Mouse (Mus musculus) T-helper 17 cell (primary cell): ENCODE measurements at regions not wholly inside any gene's neighbourhood (a gene's known extent, or its start where the extent isn't known, plus 50 kb on each side); places are given as distances from the start of the nearest gene placed in this dataset.

Experiments used
- in situ Hi-C, 2 experiments: fragments of 300-600 bp; cut with MboI, MseI; formaldehyde crosslinking; loops; 1 replicate in 1 of 2; 2 replicates in 1 of 2; pipeline ENCODE4 v1.15.1; 2025; ENCODE audit warnings: high pct_unique_total_duplicates in 2 of 2

DNA sequence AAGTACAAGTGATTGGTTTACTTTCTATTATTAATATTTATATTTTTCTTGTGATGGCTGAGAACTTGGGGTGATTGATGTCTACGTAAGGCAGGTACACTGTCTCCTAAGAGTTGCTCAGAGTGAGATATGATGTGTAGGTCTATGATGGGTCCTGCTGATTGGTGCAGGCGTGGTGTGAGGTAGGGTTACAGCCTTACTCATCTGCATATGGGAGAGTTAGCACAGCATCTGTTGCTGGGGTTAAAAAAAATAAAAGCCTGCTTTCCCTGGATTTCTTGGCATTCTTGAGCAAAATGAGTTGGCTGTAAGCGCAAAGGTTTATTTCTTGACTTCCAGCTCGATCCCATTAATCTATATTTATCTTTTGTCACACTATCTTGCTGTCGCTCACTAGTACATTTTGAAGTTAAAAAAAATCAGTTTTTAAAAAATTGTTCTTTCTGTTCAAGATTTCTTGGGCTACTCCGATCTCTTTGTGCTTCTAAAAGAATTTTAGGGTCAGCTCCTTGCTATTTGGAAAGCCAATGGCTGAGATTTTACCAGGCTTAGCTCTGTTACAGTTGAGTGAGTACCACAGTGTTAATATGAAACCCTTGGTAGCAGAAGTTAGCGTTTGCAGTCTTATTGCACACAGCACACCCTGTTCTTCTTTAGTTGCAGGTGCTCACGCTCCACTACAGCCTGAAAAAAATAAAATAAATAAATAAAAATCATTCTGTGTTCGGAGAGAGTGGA, 482.0 kb downstream of the Plekhb2 start:
- in situ Hi-C loops: no loop called here

DNA sequence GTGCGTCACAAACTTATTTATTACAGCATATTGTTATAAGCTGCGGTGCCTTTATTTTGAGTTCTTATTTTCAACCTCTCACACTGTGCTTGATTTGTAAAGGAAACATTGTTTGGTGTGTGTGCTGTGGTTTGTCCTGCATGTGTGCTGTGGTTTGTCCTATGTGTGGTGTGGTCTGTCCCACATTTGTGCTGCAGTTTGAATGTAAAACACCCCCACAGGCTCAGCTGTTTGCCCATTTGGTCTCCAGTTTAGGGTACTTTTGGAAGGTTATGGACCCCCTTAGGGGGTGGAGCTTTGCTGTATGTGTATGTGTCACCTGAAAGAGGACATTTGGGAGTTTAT, 482.5 kb downstream of the Plekhb2 start:
- in situ Hi-C loops: no loop called here

DNA sequence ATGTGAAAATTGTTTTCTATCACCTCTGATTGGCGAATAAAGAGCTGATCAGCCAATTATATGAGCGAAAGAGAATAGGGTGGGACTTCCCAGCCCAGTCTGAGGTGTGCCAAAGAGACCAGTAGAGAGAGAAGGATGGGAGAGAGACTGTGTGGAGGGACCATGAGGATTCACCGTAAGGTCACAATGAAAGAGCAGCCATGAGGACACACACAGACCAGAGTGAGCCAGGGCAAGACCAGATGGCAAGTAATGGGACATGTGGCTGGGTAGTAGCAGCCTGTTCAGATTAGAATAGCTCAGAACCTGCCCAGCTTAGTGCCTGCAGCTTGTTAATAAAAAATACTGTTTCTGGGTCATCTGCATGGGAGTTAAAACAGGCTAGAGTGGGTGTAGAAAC, 487.9 kb downstream of the Plekhb2 start:
- in situ Hi-C loops: no loop called here

DNA sequence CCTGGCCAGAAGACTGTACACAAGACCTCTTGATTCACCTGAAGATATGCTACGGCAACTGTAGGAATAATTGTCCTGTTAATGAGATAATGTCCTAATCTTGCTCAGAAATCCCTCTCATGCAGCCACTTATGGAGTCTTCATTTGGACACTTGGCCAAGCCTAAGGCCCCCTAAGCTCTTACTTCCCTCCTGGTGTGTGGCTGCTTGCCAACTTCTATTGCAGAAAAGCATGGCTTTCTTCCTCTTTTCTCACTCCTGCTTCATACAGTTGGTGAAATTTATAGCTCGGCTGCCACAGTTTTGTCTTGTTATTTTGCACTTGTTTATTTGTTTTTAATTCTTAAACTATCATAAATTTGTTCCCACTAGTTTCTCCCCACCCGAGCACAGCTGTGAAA, 488.4 kb downstream of the Plekhb2 start:
- in situ Hi-C loops: no loop called here

DNA sequence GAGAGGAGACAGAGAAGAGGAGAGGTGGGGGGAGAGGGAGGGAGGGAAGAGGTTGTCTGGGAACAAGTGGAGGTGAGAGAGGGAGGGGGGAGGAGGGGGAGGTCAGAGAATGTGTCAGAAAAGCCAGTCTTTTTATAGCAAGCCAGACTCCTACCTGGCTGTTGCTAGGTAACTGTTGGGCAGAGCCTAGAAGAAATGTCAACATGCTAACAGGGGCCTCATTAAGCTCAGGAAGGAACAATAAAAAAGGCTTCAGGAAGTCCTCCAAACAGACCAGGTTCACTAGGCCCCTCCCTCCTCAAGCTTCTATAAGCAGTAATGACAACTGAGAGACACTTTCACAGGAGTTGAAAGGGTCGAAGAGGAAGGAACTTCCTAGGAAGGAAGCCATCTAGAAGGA, 494.8 kb downstream of the Plekhb2 start:
- in situ Hi-C loops: no loop called here

DNA sequence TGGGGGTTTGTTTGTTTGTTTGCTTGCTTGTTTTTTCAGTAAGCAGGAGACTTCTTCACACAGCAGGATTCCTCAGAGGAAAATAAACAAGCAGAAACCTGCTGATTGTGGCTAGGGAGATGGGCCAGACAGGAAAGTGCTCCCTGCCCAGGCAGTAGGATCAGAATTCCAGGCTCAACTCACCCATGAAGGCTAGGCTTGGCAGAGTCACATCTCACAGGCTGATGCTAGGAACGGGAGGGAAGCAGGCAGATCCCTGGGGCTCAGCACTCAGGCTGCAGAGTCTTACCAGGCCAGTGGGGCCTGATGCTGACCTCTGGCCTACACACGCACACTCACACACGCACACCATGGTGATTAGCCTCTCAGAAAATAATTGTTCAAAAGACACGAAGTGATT, 498.5 kb downstream of the Plekhb2 start:
- in situ Hi-C loops: no loop called here

DNA sequence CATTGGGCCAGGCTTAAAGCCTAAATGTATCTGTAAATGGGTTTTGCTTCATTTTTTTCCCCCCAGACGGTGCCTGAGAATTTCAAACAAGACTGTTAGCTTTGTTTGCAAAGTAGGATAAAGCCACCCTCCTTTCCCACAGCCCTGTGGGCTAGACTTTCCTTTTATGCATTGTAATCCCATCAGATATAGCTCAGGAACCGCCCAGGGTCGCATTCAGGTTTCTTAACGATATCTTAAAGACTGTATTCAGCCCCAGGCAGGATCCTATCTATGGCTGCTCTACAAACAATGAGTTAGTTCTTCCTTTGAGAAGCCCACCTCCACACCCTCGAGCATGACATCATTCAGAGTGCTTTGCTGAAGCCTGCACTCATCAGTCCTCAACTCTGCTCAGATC, 509.2 kb downstream of the Plekhb2 start:
- in situ Hi-C loops: no loop called here

DNA sequence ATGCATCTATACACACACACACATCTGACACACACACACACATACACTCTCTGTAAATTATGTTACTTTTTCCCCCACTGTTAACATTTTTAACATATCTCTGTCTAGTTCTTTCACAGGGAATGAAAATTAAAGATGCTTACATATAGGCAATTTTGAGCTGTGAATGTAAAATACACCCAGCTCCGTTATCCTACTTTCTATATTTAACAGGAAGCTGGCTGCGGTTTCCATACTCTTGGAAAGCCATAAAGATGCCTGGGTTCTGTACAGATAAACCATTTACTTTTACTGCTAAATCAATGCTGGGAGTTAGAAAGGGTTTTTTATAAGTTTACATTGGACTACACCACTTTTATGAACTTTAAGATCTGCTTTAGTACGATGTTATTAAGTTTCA, 511.7 kb downstream of the Plekhb2 start:
- in situ Hi-C loops: no loop called here

DNA sequence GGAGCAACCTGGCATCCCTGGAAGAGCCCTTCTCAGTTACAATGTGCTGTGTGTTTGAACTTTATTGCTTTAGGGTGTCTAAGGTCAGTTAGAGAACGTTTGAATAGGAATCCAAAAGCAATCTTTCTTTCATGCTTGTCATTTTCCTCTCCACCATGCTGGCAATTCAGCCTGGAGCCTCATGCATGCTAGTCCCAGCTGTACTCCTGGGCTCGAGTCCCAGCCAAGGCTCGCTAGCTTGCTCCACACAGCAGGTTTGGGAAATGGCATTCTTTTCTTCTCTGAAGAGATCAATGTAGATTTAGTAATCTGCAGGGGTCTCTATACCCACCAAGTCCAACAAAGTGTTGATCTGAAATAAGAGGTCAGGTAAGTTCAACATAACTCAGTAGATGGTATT, 513.1 kb downstream of the Plekhb2 start:
- in situ Hi-C loops: no loop called here

DNA sequence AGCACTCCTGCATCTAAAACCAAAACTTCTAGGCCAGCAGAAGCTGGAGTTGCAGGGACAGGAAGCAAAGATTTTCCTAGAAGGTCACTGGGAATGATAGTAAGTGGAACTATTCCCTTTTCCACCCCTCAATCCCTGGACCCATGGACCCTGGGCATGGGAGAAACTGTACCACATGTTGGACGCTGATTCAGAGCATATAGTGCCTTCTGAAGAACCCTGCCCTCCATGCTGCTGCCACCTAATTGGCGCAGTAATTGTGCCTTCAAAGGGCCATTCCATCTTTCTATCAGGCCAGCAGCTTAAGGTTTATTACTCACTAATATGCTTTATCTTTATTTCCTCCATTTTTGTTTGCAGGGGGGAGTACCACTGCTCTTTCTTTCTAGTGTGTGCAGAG, 516.8 kb downstream of the Plekhb2 start:
- in situ Hi-C loops: no loop called here

DNA sequence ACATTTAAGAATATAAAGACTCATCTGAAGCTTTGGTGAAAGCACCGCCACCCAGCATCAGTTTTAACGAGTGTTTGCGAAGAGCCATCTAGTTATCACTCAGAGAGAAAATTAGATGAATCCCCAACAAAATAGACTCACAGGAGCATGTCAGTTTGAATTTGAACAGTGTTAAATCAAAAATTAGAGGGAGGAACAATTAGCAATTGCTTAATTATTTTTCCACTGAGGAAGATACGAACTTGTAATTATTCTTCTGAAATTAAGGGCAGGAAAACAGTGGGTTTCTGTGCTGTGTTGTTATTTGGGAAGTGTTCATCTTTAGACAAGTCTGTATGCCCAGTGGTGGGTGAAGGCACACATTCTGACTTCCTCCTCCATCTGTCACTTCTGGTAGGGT, 523.0 kb downstream of the Plekhb2 start:
- in situ Hi-C loops: no loop called here

DNA sequence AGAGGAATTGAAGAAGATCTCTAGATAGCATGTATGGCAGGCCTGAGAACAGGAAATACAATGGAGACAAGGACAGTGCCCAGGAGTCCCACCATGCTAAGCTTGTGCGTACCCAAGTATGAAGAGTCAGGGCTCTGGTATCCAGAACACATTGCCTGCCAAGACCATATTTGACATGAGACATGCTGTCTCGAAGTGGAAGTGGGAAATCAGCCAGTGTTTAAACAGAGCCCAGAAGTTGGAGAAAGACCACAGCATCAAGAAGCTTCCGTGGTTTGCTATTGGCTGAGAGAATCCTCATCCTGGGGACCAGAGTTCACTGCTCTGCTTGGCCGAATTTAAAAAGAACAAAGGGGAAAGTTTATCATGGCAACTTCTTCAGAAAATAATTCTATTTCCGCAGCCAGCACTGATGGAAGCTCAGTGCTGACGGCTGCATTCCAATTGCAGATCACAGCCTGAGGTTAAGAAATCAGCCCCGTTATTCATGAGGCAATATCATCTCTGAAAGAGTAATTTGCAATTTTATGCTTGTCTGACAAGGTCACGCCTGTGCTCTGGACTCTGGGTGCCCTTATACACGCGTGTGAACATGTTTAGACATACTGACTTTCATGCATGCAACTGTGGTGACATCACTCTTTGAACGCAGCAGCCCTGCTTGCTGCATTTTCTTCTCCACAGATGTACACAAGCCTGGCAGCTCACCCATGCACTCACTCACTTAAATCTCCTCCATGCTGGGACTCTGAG, 531.0 kb downstream of the Plekhb2 start:
- in situ Hi-C loops: no loop called here

DNA sequence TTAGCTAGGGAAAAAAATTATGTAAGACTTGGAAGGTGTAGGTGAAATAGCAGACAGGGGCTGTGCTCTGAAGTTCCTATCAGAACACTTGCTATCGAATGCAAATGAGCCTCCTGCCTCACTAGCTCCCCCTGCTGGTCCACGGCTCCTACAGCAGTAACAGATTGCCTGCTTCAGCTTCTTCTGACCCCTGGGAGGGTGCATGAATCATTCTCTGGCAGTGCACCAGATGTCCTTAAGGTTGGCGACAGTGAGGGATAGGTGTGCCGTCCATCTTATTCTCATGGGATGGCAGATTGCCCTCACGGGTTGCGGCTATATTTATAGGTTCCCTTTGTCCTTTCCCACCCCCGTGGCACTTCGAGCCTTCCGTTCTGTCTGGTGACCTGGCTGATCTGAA, 535.7 kb downstream of the Plekhb2 start:
- in situ Hi-C loops: loop anchor here in 1 of 2 experiments (5.0 kb wide), 1 partner anchor 87 kb away; no protein-coding TSS in a partner anchor

DNA sequence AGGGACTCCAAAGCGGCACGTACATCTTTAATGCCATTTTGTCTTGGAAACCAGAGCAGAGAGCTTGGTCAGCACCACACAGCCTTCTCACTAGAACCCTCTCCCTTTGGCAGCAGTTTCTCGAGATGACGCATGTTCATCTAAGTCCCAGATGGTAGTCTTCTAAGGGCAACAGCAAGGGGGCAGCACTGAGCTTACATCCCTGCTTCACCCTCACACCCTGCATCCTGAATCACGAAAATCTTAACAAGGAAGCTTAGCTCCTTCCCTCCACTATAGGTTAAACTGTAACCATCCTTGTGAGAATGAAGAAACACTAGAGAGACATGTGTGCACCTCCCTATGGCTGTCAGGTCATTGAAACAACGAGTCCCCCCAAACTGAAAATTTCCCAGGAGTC, 538.4 kb downstream of the Plekhb2 start:
- in situ Hi-C loops: loop anchor here in 1 of 2 experiments (5.0 kb wide), 1 partner anchor 84 kb away; no protein-coding TSS in a partner anchor

DNA sequence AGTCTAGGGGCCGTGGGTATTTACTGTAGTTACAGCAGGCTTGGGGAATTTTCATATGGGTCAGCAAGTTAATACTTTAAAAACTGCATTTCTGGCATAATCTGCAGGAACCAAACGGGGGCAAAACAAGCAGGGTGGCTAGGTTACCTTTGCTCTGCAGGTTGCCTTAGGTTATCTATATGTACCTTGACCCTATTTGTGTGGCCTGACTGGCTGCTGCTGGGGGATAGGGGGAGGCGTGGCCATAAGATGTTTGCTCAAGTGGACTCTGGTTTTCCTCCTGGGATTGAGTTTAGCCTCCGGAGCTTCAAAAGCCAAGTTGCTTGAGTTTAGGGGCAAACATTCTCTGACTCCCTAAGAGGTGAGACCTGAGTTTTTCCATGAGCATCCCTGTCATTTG, 540.6 kb downstream of the Plekhb2 start:
- in situ Hi-C loops: loop anchor here in 1 of 2 experiments (10.0 kb wide), 1 partner anchor 1724 kb away; no protein-coding TSS in a partner anchor

DNA sequence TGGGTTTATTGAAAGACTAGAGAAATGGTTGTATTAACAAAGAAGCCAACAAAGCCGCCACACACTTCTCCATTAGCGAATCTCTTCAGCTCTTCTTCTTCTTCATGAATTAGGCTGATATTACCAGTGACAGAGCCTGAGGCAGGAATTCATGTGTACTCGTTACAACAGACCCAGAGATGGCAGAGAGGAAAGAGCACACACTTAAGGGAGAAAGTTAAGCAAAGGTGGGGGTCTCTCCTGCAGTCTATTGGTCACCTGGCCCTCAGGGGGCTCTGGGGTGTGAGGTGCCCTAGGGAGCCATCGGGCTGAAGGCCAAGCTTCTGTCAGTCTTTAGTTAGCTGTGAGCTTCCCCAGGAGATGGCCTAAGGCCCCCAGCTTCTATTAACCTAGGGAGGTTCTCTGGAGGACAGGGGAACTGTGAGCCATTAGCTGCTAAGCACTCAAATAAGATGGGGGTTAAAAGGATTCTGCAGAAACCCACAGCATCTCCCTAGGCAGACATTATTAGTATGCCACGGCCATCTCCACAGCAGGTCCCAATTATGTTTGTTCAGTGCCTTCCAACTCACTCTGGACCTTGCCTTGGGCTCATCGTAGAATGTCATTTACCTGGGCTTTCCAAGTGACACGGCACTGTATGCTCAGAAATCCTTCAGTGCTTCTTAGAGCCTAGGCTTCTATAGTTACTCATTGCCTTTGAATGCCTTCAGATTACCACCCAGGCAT, 541.2 kb downstream of the Plekhb2 start:
- in situ Hi-C loops: loop anchor here in 1 of 2 experiments (10.0 kb wide), 1 partner anchor 1724 kb away; no protein-coding TSS in a partner anchor

DNA sequence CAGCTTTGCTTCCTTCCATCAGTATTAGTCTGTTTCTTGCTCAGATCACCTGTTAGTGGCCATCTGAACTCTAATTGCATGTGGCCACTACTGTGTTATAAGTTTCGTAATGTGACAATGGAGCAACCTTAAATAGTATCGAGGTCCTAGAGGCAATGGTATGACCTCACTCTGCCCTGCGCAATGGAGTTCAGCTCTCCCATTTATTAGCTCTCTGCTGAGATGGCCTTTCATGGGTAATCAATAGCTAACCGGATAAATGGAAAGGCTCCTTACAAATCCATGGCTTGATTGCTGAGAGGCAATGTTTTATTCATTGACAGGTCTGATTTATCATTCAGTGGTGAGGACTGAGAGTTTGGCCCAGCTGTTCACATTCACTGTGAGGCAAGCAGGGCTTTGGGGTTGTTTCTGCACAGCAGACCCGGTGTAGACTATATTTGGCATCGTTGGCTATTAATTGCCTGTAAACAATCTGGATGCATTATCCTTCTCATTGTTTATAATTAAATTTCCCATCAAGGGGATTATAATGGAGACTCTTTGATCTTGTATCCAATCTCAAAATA, 543.9 kb downstream of the Plekhb2 start:
- in situ Hi-C loops: loop anchor here in 1 of 2 experiments (10.0 kb wide), 1 partner anchor 1721 kb away; no protein-coding TSS in a partner anchor

DNA sequence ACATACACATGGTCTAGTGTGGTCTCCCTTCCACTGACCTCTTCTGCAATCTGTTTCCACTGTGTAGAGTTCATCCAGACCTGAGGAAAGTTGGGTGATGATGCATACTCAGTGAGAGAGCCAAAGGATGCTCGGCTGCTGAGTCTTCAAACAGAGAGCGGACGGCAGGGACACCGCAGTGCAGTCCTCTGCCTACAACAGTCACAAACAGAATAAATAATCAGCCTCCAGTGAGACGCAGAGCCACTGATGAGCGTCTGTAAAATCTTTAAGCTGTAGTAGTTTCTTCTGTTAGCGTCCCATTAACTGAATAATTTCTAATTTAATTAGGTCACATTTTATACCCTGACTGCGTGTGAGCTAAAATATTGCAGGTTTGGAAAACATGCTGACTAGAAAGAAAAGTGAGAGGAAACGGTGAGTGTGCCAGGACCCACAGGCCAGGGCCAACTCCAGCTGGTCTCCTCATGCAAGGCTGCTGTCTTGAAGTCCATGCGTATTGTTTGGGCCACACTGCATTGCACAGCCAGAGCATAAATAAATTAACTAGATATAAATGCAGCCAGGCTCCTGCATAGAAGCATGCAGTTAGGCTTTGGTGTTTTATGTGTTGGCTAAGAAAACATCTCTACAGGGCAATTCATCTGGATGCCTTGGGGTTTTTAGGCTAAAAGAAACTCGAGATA, 551.0 kb downstream of the Plekhb2 start:
- in situ Hi-C loops: no loop called here

DNA sequence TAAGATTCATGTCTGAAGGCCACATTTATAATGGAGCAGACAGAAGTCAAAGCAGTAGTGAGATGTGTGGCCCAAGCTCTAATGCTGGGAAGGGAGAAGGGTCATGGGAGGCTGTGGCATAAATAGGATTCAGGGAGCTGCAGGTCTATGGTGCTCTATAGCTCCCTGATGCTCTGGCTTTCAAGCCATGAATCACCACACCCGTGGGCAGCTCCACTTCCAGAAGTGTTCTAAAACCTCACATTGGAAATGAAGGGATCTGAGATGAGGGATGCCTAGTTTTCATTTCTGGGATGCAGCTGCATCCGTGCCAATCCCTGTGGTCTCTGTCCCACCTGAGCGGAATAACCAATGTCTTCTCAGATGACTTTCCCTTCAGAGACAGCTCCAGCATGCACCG, 553.2 kb downstream of the Plekhb2 start:
- in situ Hi-C loops: no loop called here

DNA sequence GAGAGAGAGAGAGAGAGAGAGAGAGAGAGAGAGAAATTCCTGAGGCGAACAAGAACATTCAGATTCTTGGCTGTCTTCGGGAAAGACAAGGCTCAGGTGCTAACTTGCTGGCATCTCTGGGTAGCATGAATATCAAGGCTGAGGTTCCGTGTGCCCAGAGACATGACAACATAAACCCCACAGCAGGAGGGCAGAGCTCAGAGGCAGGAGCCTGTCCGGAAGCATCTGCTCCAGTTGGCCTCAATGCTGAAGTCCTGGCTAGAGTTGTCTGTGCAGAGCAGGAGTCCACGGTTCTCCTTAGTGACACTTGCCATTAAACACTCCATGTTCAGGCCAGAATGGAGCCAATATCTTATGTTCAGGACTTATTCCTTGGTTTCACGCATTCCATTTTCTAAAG, 555.6 kb downstream of the Plekhb2 start:
- in situ Hi-C loops: no loop called here

DNA sequence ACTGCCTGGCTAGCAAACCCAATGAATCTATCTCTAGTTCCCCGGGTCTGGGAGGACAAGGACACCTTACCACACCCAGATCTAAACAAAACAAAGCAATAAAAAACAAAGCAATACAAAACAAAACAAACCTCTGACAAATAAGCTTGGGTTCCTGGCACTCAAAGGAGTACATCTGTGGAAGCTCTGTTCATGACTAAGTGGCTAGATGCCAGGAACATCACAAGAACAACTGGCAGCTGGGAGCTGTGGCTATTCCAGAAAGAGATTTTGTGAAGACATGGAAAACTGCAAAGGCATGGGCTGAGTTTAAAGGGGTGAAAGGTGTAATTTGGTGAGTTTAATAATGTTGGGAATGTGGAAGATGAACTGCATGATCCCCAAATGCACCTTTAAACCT, 565.9 kb downstream of the Plekhb2 start:
- in situ Hi-C loops: no loop called here
